Comparison of ENCODE assay signal across 9 mouse cellular contexts in genomic region chr14:121738431-121739403, GRCm38 (mm10). TPM values are rescaled to one million over a fixed set of nuclear protein-coding genes. Genes with fewer than 3 reads are reported as not detected.
DNase-seq lines count a peak whose midpoint lies in the region; ATAC-seq and TF ChIP-seq lines count a peak whose summit lies in the region.
"Had no signal": no experiment of that assay in that cellular context is flagged by ENCODE, and none has a peak within 500 bp of the region (broad histone marks: within the 10 kb centered on the region; RNA-seq: fewer than 3 reads in every experiment).

No protein-coding gene starts in this region.

- H3K4me2 ChIP-seq in hindbrain, embryonic 16.5 days (ENCODE audit: low read length): peak overlapping the region; percentile 51
- H3K4me2 ChIP-seq in midbrain, postnatal 0 days (ENCODE audit: low read depth, low read length, poor library complexity, severe bottlenecking): peak overlapping the region; percentile 66
- H3K4me2 ChIP-seq: limb, embryonic 15.5 days had no signal

- H3K4me3 ChIP-seq in kidney, adult 2 months (ENCODE audit: insufficient read depth, low read depth, low read length): no peak overlapping the region
- peak overlapping the region; percentile 40 for H3K4me3 ChIP-seq in hindbrain, embryonic 16.5 days (ENCODE audit: low read length)
- H3K4me3 ChIP-seq in midbrain, postnatal 0 days (ENCODE audit: low read depth, low read length): peak overlapping the region; percentile 46
- H3K4me3 ChIP-seq: limb, embryonic 15.5 days had no signal

- no peak for TF ChIP-seq CTCF in kidney, adult 2 months (conservative IDR thresholded peaks at IDR 0.05; ENCODE audit: insufficient read depth, insufficient read length, low read depth, low read length)
- TF ChIP-seq CTCF in midbrain, postnatal 0 days (IDR thresholded peaks at IDR 0.05): no peak

- no peak overlapping the region for H3K27ac ChIP-seq in kidney, adult 2 months (ENCODE audit: insufficient read depth, low read depth, low read length)
- peak overlapping the region; percentile 80 for H3K27ac ChIP-seq in hindbrain, embryonic 16.5 days (ENCODE audit: low read depth, low read length)
- H3K27ac ChIP-seq in midbrain, postnatal 0 days (ENCODE audit: low read depth, low read length): peak overlapping the region; percentile 78
- H3K27ac ChIP-seq: limb, embryonic 15.5 days had no signal

- WGBS in kidney, adult 2 months: 55% methylated on average over 24 of the region's 24 CpGs
- WGBS in hindbrain, embryonic 16.5 days: 51% methylated on average over 24 of the region's 24 CpGs
- 26% methylated on average over 24 of the region's 24 CpGs for WGBS in midbrain, postnatal 0 days

- no peaks in the 10 kb centered on the region for H3K9me3 ChIP-seq in hindbrain, embryonic 16.5 days (ENCODE audit: control insufficient read depth, low read length)
- no peaks in the 10 kb centered on the region for H3K9me3 ChIP-seq in midbrain, postnatal 0 days (ENCODE audit: low read length)
- H3K9me3 ChIP-seq: limb, embryonic 15.5 days had no signal

- H3K27me3 ChIP-seq in kidney, adult 2 months (replicated peaks; ENCODE audit: control insufficient read depth, insufficient read depth, low read length): no peaks in the 10 kb centered on the region
- H3K27me3 ChIP-seq in hindbrain, embryonic 16.5 days (replicated peaks; ENCODE audit: control insufficient read depth, insufficient read depth, low read length): no peaks in the 10 kb centered on the region
- H3K27me3 ChIP-seq in midbrain, postnatal 0 days (ENCODE audit: insufficient read depth, low read length): no peaks in the 10 kb centered on the region
- H3K27me3 ChIP-seq: limb, embryonic 15.5 days had no signal

- no peaks in the 10 kb centered on the region for H3K4me1 ChIP-seq in kidney, adult 2 months (ENCODE audit: control insufficient read depth, insufficient read depth, low read length)
- peaks cover 8% of the 10 kb centered on the region for H3K4me1 ChIP-seq in hindbrain, embryonic 16.5 days (ENCODE audit: control insufficient read depth, insufficient read depth, low read depth, low read length)
- peaks cover 20% of the 10 kb centered on the region; the same call in 1 of the 2 replicates for H3K4me1 ChIP-seq in midbrain, postnatal 0 days (ENCODE audit: insufficient read depth, low read length)

- peak; percentile 17 for DNase-seq in kidney, adult 2 months
- DNase-seq in kidney, postnatal 36 days: no peak
- peak; percentile 60 for DNase-seq in midbrain, postnatal 0 days (ENCODE audit: low spot score)
- no peak for DNase-seq in adrenal gland, postnatal 4 days (ENCODE audit: low spot score in 2 of 2)
- no peak for DNase-seq in embryo, embryonic 11 days
- DNase-seq in testis, postnatal 10 days (ENCODE audit: low spot score): no peak

- peak; percentile 50 for ATAC-seq in common myeloid progenitor, adult 5-6 weeks (replicated peaks; ENCODE audit: low read depth, poor library complexity, severe bottlenecking)
- ATAC-seq in hindbrain, embryonic 16.5 days: peak; percentile 64
- peak; percentile 67 for ATAC-seq in midbrain, postnatal 0 days (ENCODE audit: low FRiP score)

- no peaks in the 10 kb centered on the region for H3K36me3 ChIP-seq in kidney, adult 2 months (ENCODE audit: control insufficient read depth, insufficient read depth, low read length)
- H3K36me3 ChIP-seq in hindbrain, embryonic 16.5 days (ENCODE audit: control insufficient read depth, insufficient read depth, low read length): no peaks in the 10 kb centered on the region
- H3K36me3 ChIP-seq in midbrain, postnatal 0 days (ENCODE audit: insufficient read depth, low read length): no peaks in the 10 kb centered on the region
- H3K36me3 ChIP-seq: limb, embryonic 15.5 days had no signal

- no peak for TF ChIP-seq POLR2A in kidney, adult 2 months (IDR thresholded peaks at IDR 0.05; ENCODE audit: low read depth, low read length)

- peak overlapping the region; percentile 62 for H3K9ac ChIP-seq in hindbrain, embryonic 16.5 days (ENCODE audit: low read depth, low read length)
- peak overlapping the region; percentile 65 for H3K9ac ChIP-seq in midbrain, postnatal 0 days (replicated peaks; ENCODE audit: low read length, poor library complexity, severe bottlenecking)
- H3K9ac ChIP-seq: limb, embryonic 15.5 days had no signal

RNA-seq across cellular contexts. Expression of gene Dock9, which starts 58.9 kb away (rescaled TPM):
- 41.9 and 50.7 TPM in 2 replicates for polyA plus RNA-seq in kidney, adult 2 months (2012; rRNA removed)
- 5.7 and 6.7 TPM in 2 replicates for total RNA-seq in common myeloid progenitor, adult 5-6 weeks (2017)
- 13.4 and 14.9 TPM in 2 replicates for polyA plus RNA-seq in hindbrain, embryonic 16.5 days (2015; fragmentation: Nextera tagmentation; extraction: Ambion mirVana)
- total RNA-seq in midbrain, postnatal 0 days (2014; rRNA removed): 68.8 and 70.5 TPM in 2 replicates
- polyA plus RNA-seq in midbrain, postnatal 0 days (2015; fragmentation: Nextera tagmentation; extraction: Ambion mirVana): 13.8 and 14.0 TPM in 2 replicates
- total RNA-seq in adrenal gland, postnatal 4 days (2021): 10 to 100 TPM; 30.1 to 35.0 TPM

Comparison
In these comparisons a context has a peak if more than half of its experiments do, and no peak if none do; other contexts are left out.
1. DNase-seq: peak in kidney, adult 2 months (single experiment) and midbrain, postnatal 0 days (single experiment); none in kidney, postnatal 36 days (0 of 2), adrenal gland, postnatal 4 days (0 of 2), embryo, embryonic 11 days (single experiment) and testis, postnatal 10 days (single experiment).
2. Peak in every context shown above with its lines, with median percentiles within 50 percentile points of each other: ATAC-seq.